Mouse (Mus musculus): ENCODE results near the gene Txk. TPM values are rescaled to one million over a fixed set of nuclear protein-coding genes. Genes with fewer than 3 reads are reported as not detected.

Gene Txk
- polyA plus RNA-seq, 1 experiment from 2014 or later, result 0.10 TPM

- peak overlapping the region; percentile 51 for H3K4me3 ChIP-seq
- H3K27ac ChIP-seq, result no peak overlapping the region
- peak overlapping the region; percentile 95 for H3K4me2 ChIP-seq
- peaks cover 50% of the 10 kb centered on the region for H3K27me3 ChIP-seq
- H3K36me3 ChIP-seq, result no peaks in the 10 kb centered on the region
- peak; percentile 75 for ATAC-seq (ENCODE audit: low FRiP score)
- WGBS, result 9% methylated on average over 18 of the region's 18 CpGs
- no peaks in the 10 kb centered on the region for H3K9me3 ChIP-seq
- peaks cover 16% of the 10 kb centered on the region for H3K4me1 ChIP-seq (replicated peaks)
- H3K9ac ChIP-seq, result peak overlapping the region; percentile 65; the same call in 1 of the 2 replicates
Measured at GRCm38 (mm10) chr5:72647958-72648595, 104.5 kb downstream of the Txk start.

- Histone ChIP-seq H3K27ac (no peak within 1 kb of the TSS), H3K9ac (peak within 1 kb of the TSS; percentile 65), H3K9me3 (no peaks in the 10 kb centered on the region), H3K27me3 (peaks cover 50% of the 10 kb centered on the region), H3K4me3 (peak within 1 kb of the TSS; percentile 51), H3K4me1 (replicated peaks) (peaks cover 16% of the 10 kb centered on the region), H3K4me2 (peak within 1 kb of the TSS; percentile 95), H3K36me3 (no peaks in the 10 kb centered on the region)
- ATAC-seq (ENCODE audit: low FRiP score), result peak; percentile 94
- WGBS, result 1% methylated on average over 25 of the region's 25 CpGs
Measured at GRCm38 (mm10) chr5:72647418-72647907, 105.1 kb downstream of the Txk start, which contains the start of gene Nipal1. Nipal1 (plus strand) TSS chr5:72647795.

- WGBS, result 38% methylated on average over 10 of the region's 10 CpGs
- Histone ChIP-seq H3K27ac (no peak overlapping the region), H3K4me1 (replicated peaks) (peaks cover 16% of the 10 kb centered on the region), H3K9me3 (no peaks in the 10 kb centered on the region), H3K27me3 (peaks cover 50% of the 10 kb centered on the region), H3K4me3 (peak overlapping the region; percentile 51), H3K9ac (peak overlapping the region; percentile 65), H3K4me2 (peak overlapping the region; percentile 95), H3K36me3 (no peaks in the 10 kb centered on the region)
- ATAC-seq (ENCODE audit: low FRiP score), result peak; percentile 21
Measured at GRCm38 (mm10) chr5:72646996-72647395, 105.6 kb downstream of the Txk start.

DNA sequence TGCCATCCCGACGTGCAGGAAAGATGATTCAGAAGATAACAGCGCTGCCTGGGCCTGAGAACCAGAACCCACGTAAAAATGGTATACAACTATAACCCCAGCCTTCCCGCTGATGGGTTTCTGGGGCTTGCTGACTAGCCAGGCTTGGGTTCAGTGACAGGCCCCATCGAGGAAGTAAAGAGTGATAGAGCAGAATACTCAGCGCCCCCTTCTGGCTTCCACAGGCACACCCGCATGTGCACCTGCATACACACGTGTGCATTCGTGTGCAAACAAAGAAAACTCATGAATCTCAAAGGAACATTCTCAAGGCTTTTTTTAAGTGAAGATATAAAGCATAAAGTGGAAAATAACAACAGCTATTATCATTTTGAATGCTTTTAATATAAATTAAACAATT lies 106.4 kb downstream of the Txk start:
- peaks cover 50% of the 10 kb centered on the region for H3K27me3 ChIP-seq
- no peak overlapping the region for H3K9ac ChIP-seq
- no peaks in the 10 kb centered on the region for H3K36me3 ChIP-seq
- no peak overlapping the region for H3K4me2 ChIP-seq
- no peak overlapping the region for H3K27ac ChIP-seq
- H3K9me3 ChIP-seq, result no peaks in the 10 kb centered on the region
- no peak for ATAC-seq (ENCODE audit: low FRiP score)
- no peak overlapping the region for H3K4me3 ChIP-seq
- H3K4me1 ChIP-seq (replicated peaks), result peaks cover 16% of the 10 kb centered on the region
- 38% methylated on average over 10 of the region's 10 CpGs for WGBS

Other genes starting within 250 kb of the Txk start
- 4.6 and 4.8 TPM in 2 replicates for gene Corin, start 248.3 kb downstream of the Txk start, polyA plus RNA-seq (2015; fragmentation: Nextera tagmentation; extraction: Ambion mirVana)
- 14.5 and 15.6 TPM in 2 replicates for gene Nfxl1, start 193.1 kb downstream of the Txk start, polyA plus RNA-seq (2015; fragmentation: Nextera tagmentation; extraction: Ambion mirVana)
- 3.4 and 3.7 TPM in 2 replicates for gene Zar1, start 171.5 kb downstream of the Txk start, polyA plus RNA-seq (2015; fragmentation: Nextera tagmentation; extraction: Ambion mirVana)
- gene Gm5868, start 165.2 kb downstream of the Txk start, polyA plus RNA-seq (2015; fragmentation: Nextera tagmentation; extraction: Ambion mirVana), result 7.6 and 7.8 TPM in 2 replicates
- gene Cnga1, start 108.5 kb downstream of the Txk start, polyA plus RNA-seq (2015; fragmentation: Nextera tagmentation; extraction: Ambion mirVana), result not detected in 2 replicates
- gene Nipal1, start 105.0 kb downstream of the Txk start, polyA plus RNA-seq (2015; fragmentation: Nextera tagmentation; extraction: Ambion mirVana), result 0.48 and 0.58 TPM in 2 replicates
- 7.0 and 9.8 TPM in 2 replicates for gene Tec, start 115.7 kb upstream of the Txk start, polyA plus RNA-seq (2015; fragmentation: Nextera tagmentation; extraction: Ambion mirVana)
- 15.7 and 17.4 TPM in 2 replicates for gene Slain2, start 161.5 kb upstream of the Txk start, polyA plus RNA-seq (2015; fragmentation: Nextera tagmentation; extraction: Ambion mirVana)
- gene Gm10135, start 221.9 kb upstream of the Txk start, polyA plus RNA-seq (2015; fragmentation: Nextera tagmentation; extraction: Ambion mirVana), result not detected in 2 replicates

Data from hindbrain, embryonic 13.5 days (tissue).